Mouse (Mus musculus): ENCODE data around the gene Mettl7a3. TPM values are rescaled to one million over a fixed set of nuclear protein-coding genes. Genes with fewer than 3 reads are reported as not detected.

The Mettl7a3 gene
- polyA plus RNA-seq (2014; fragmentation: Nextera tagmentation; extraction: Ambion mirVana): 0.12 TPM in 1 of 2 replicates, not detected in the other

- Histone ChIP-seq H3K36me3 (ENCODE audit: control insufficient read depth, insufficient read depth, low read length) (no peaks in the 10 kb centered on the region), H3K4me2 (ENCODE audit: low read length) (no peak within 1 kb of the TSS), H3K9me3 (ENCODE audit: control insufficient read depth, low read length) (no peaks in the 10 kb centered on the region), H3K27ac (ENCODE audit: low read depth) (no peak within 1 kb of the TSS), H3K27me3 (replicated peaks; ENCODE audit: control insufficient read depth, insufficient read depth, low read length) (no peaks in the 10 kb centered on the region), H3K4me1 (replicated peaks; ENCODE audit: control insufficient read depth, insufficient read depth, low read length) (no peaks in the 10 kb centered on the region), H3K4me3 (ENCODE audit: low read depth, low read length) (no peak within 1 kb of the TSS), H3K9ac (ENCODE audit: low read length) (no peak within 1 kb of the TSS)
- ATAC-seq (replicated peaks; ENCODE audit: low FRiP score, low TSS enrichment, low read depth) (no peak), DNase-seq (ENCODE audit: low spot score) (no peak)
- WGBS: 77% methylated on average over 10 of the region's 10 CpGs
These were observed at the start of gene Mettl7a3 for GRCm38 (mm10) chr15:100334629-100335028. Gene Mettl7a3, plus strand, starts transcription at chr15:100334929.

- ATAC-seq (replicated peaks; ENCODE audit: low FRiP score, low TSS enrichment, low read depth) (no peak), DNase-seq (ENCODE audit: low spot score) (no peak)
- H3K4me1 ChIP-seq (replicated peaks; ENCODE audit: control insufficient read depth, insufficient read depth, low read length): no peaks in the 10 kb centered on the region
- H3K9me3 ChIP-seq (ENCODE audit: control insufficient read depth, low read length): no peaks in the 10 kb centered on the region
- no peak overlapping the region for H3K4me3 ChIP-seq (ENCODE audit: low read depth, low read length)
- H3K9ac ChIP-seq (ENCODE audit: low read length): no peak overlapping the region
- H3K27me3 ChIP-seq (replicated peaks; ENCODE audit: control insufficient read depth, insufficient read depth, low read length): no peaks in the 10 kb centered on the region
- H3K27ac ChIP-seq (ENCODE audit: low read depth): no peak overlapping the region
- H3K36me3 ChIP-seq (ENCODE audit: control insufficient read depth, insufficient read depth, low read length): no peaks in the 10 kb centered on the region
- no peak overlapping the region for H3K4me2 ChIP-seq (ENCODE audit: low read length)
- WGBS: 87% methylated on average over 6 of the region's 6 CpGs
These were observed 45.7 kb upstream of the Mettl7a3 start for GRCm38 (mm10) chr15:100288980-100289379.

- H3K9me3 ChIP-seq (ENCODE audit: control insufficient read depth, low read length): no peaks in the 10 kb centered on the region
- H3K27me3 ChIP-seq (replicated peaks; ENCODE audit: control insufficient read depth, insufficient read depth, low read length): no peaks in the 10 kb centered on the region
- 76% methylated on average over 5 of the region's 5 CpGs for WGBS
- no peaks in the 10 kb centered on the region for H3K36me3 ChIP-seq (ENCODE audit: control insufficient read depth, insufficient read depth, low read length)
- no peak for ATAC-seq (replicated peaks; ENCODE audit: low FRiP score, low TSS enrichment, low read depth)
- H3K4me1 ChIP-seq (replicated peaks; ENCODE audit: control insufficient read depth, insufficient read depth, low read length): no peaks in the 10 kb centered on the region
- no peak overlapping the region for H3K27ac ChIP-seq (ENCODE audit: low read depth)
- H3K4me3 ChIP-seq (ENCODE audit: low read depth, low read length): no peak overlapping the region
- no peak overlapping the region for H3K9ac ChIP-seq (ENCODE audit: low read length)
- no peak for DNase-seq (ENCODE audit: low spot score)
- no peak overlapping the region for H3K4me2 ChIP-seq (ENCODE audit: low read length)
These were observed 43.9 kb upstream of the Mettl7a3 start for GRCm38 (mm10) chr15:100290858-100291257.

- H3K4me3 ChIP-seq (ENCODE audit: low read depth, low read length): no peak overlapping the region
- H3K9ac ChIP-seq (ENCODE audit: low read length): no peak overlapping the region
- H3K4me1 ChIP-seq (replicated peaks; ENCODE audit: control insufficient read depth, insufficient read depth, low read length): no peaks in the 10 kb centered on the region
- H3K27ac ChIP-seq (ENCODE audit: low read depth): no peak overlapping the region
- WGBS: 55% methylated on average over 7 of the region's 7 CpGs
- no peaks in the 10 kb centered on the region for H3K27me3 ChIP-seq (replicated peaks; ENCODE audit: control insufficient read depth, insufficient read depth, low read length)
- no peaks in the 10 kb centered on the region for H3K36me3 ChIP-seq (ENCODE audit: control insufficient read depth, insufficient read depth, low read length)
- no peak overlapping the region for H3K4me2 ChIP-seq (ENCODE audit: low read length)
- DNase-seq (ENCODE audit: low spot score): no peak
- H3K9me3 ChIP-seq (ENCODE audit: control insufficient read depth, low read length): no peaks in the 10 kb centered on the region
- no peak for ATAC-seq (replicated peaks; ENCODE audit: low FRiP score, low TSS enrichment, low read depth)
These were observed 42.4 kb upstream of the Mettl7a3 start for GRCm38 (mm10) chr15:100292326-100292725.

- H3K9ac ChIP-seq (ENCODE audit: low read length): no peak overlapping the region
- no peak overlapping the region for H3K4me2 ChIP-seq (ENCODE audit: low read length)
- ATAC-seq (replicated peaks; ENCODE audit: low FRiP score, low TSS enrichment, low read depth) (no peak), DNase-seq (ENCODE audit: low spot score) (no peak)
- H3K4me1 ChIP-seq (replicated peaks; ENCODE audit: control insufficient read depth, insufficient read depth, low read length): no peaks in the 10 kb centered on the region
- H3K4me3 ChIP-seq (ENCODE audit: low read depth, low read length): no peak overlapping the region
- no peaks in the 10 kb centered on the region for H3K36me3 ChIP-seq (ENCODE audit: control insufficient read depth, insufficient read depth, low read length)
- H3K27ac ChIP-seq (ENCODE audit: low read depth): no peak overlapping the region
- H3K9me3 ChIP-seq (ENCODE audit: control insufficient read depth, low read length): no peaks in the 10 kb centered on the region
- H3K27me3 ChIP-seq (replicated peaks; ENCODE audit: control insufficient read depth, insufficient read depth, low read length): no peaks in the 10 kb centered on the region
- 93% methylated on average over 5 of the region's 5 CpGs for WGBS
These were observed 36.9 kb upstream of the Mettl7a3 start for GRCm38 (mm10) chr15:100297856-100298255.

- Histone ChIP-seq H3K27me3 (replicated peaks; ENCODE audit: control insufficient read depth, insufficient read depth, low read length) (no peaks in the 10 kb centered on the region), H3K4me3 (ENCODE audit: low read depth, low read length) (no peak overlapping the region), H3K36me3 (ENCODE audit: control insufficient read depth, insufficient read depth, low read length) (no peaks in the 10 kb centered on the region), H3K4me1 (replicated peaks; ENCODE audit: control insufficient read depth, insufficient read depth, low read length) (no peaks in the 10 kb centered on the region; the same call in 1 of the 2 replicates), H3K9me3 (ENCODE audit: control insufficient read depth, low read length) (no peaks in the 10 kb centered on the region), H3K9ac (ENCODE audit: low read length) (no peak overlapping the region), H3K4me2 (ENCODE audit: low read length) (no peak overlapping the region), H3K27ac (ENCODE audit: low read depth) (no peak overlapping the region)
- WGBS: 78% methylated on average over 6 of the region's 6 CpGs
- ATAC-seq (replicated peaks; ENCODE audit: low FRiP score, low TSS enrichment, low read depth) (no peak), DNase-seq (ENCODE audit: low spot score) (no peak)
These were observed 34.2 kb upstream of the Mettl7a3 start for GRCm38 (mm10) chr15:100300499-100300898.

GRCm38 (mm10) chr15:100301556-100301955 is 33.2 kb upstream of the Mettl7a3 start:
- no peaks in the 10 kb centered on the region for H3K27me3 ChIP-seq (replicated peaks; ENCODE audit: control insufficient read depth, insufficient read depth, low read length)

GRCm38 (mm10) chr15:100303428-100304018 is 31.2 kb upstream of the Mettl7a3 start:
- no peaks in the 10 kb centered on the region for H3K36me3 ChIP-seq (ENCODE audit: control insufficient read depth, insufficient read depth, low read length)
- 56% methylated on average over 8 of the region's 8 CpGs for WGBS
- H3K4me1 ChIP-seq (replicated peaks; ENCODE audit: control insufficient read depth, insufficient read depth, low read length): no peaks in the 10 kb centered on the region; the same call in 1 of the 2 replicates
- no peak for DNase-seq (ENCODE audit: low spot score)
- no peaks in the 10 kb centered on the region for H3K27me3 ChIP-seq (replicated peaks; ENCODE audit: control insufficient read depth, insufficient read depth, low read length)
- ATAC-seq (replicated peaks; ENCODE audit: low FRiP score, low TSS enrichment, low read depth): no peak
- H3K27ac ChIP-seq (ENCODE audit: low read depth): 0 out of 2 replicates have a peak overlapping the region, but pooled peaks have one; percentile 84
- peak overlapping the region; percentile 85 for H3K4me2 ChIP-seq (ENCODE audit: low read length)
- peak overlapping the region; percentile 50; the same call in 1 of the 2 replicates for H3K4me3 ChIP-seq (ENCODE audit: low read depth, low read length)
- H3K9me3 ChIP-seq (ENCODE audit: control insufficient read depth, low read length): no peaks in the 10 kb centered on the region
- H3K9ac ChIP-seq (ENCODE audit: low read length): no peak overlapping the region

More at GRCm38 (mm10) chr15:100301556-100301955, 33.2 kb upstream of the Mettl7a3 start:
- Histone ChIP-seq H3K27ac (ENCODE audit: low read depth) (no peak overlapping the region), H3K9ac (ENCODE audit: low read length) (no peak overlapping the region), H3K9me3 (ENCODE audit: control insufficient read depth, low read length) (no peaks in the 10 kb centered on the region), H3K4me2 (ENCODE audit: low read length) (no peak overlapping the region), H3K4me3 (ENCODE audit: low read depth, low read length) (no peak overlapping the region), H3K36me3 (ENCODE audit: control insufficient read depth, insufficient read depth, low read length) (no peaks in the 10 kb centered on the region), H3K4me1 (replicated peaks; ENCODE audit: control insufficient read depth, insufficient read depth, low read length) (no peaks in the 10 kb centered on the region; the same call in 1 of the 2 replicates)
- ATAC-seq (replicated peaks; ENCODE audit: low FRiP score, low TSS enrichment, low read depth) (no peak), DNase-seq (ENCODE audit: low spot score) (no peak)
- 89% methylated on average over 15 of the region's 15 CpGs for WGBS
